Comparison of ENCODE assay signal across 8 mouse cellular contexts in the genomic region with DNA sequence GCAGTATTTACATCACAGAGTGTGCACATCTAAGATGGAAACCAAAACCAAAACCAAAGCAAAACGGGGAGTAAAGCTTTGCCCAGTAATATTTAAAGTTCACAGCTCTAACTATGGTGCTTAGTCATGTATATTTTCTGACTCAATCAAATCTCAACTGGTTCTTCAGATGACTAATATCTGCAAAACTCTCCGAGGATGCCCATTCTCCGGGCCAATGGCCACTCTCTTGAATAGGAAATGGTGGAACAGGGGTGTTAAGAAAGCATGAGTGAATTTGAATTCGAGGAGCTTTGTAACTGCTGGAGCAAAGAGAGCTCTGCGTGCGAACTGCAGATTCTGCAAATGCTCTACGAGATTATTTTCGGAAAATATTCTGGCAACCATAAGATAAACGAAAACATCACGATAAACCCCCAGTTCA. TPM values are rescaled to one million over a fixed set of nuclear protein-coding genes. Genes with fewer than 3 reads are reported as not detected.
DNase-seq lines count a peak whose midpoint lies in the region; ATAC-seq lines count a peak whose summit lies in the region.

No protein-coding gene starts in this region.

- H3K27ac ChIP-seq in forebrain, embryonic 11.5 days (ENCODE audit: low read depth, low read length): no peak overlapping the region
- peak overlapping the region; percentile 92 for H3K27ac ChIP-seq in limb, embryonic 10.5 days
- peak overlapping the region; percentile 75 for H3K27ac ChIP-seq in midbrain, embryonic 14.5 days (replicated peaks; ENCODE audit: low read depth, low read length)

- peak overlapping the region; percentile 69 for H3K4me3 ChIP-seq in forebrain, embryonic 11.5 days (ENCODE audit: low read depth, low read length)
- peak overlapping the region; percentile 77 for H3K4me3 ChIP-seq in limb, embryonic 10.5 days
- H3K4me3 ChIP-seq in midbrain, embryonic 14.5 days (replicated peaks; ENCODE audit: low read depth, low read length): peak overlapping the region; percentile 81

- peak; percentile 74 for ATAC-seq in forebrain, embryonic 11.5 days (replicated peaks; ENCODE audit: low FRiP score)
- peak; percentile 35; the same call in 1 of the 2 replicates for ATAC-seq in midbrain, embryonic 14.5 days (ENCODE audit: low FRiP score, low TSS enrichment)

- peak; percentile 3 for DNase-seq in cerebellum, adult 9-10 months
- DNase-seq in cerebellum, adult 11 months: no peak
- DNase-seq in thymus, postnatal 0 days (ENCODE audit: low spot score): peak; percentile 37
- no peak for DNase-seq in thymus, postnatal 10 days (ENCODE audit: low spot score in 2 of 2)
- no peak for DNase-seq in forebrain, embryonic 11.5 days (ENCODE audit: low spot score)
- no peak for DNase-seq in limb, embryonic 10.5 days (ENCODE audit: low spot score)
- no peak for DNase-seq in midbrain, embryonic 14.5 days
- no peak for DNase-seq in right cerebral cortex, postnatal 25 days

- no peaks in the 10 kb centered on the region for H3K27me3 ChIP-seq in forebrain, embryonic 11.5 days (ENCODE audit: control insufficient read depth, insufficient read depth, low read length)
- H3K27me3 ChIP-seq in limb, embryonic 10.5 days (ENCODE audit: low read depth, poor library complexity, severe bottlenecking): no peaks in the 10 kb centered on the region
- H3K27me3 ChIP-seq in midbrain, embryonic 14.5 days (ENCODE audit: control insufficient read depth, insufficient read depth, low read length): no peaks in the 10 kb centered on the region

- 4% methylated on average over 10 of the region's 10 CpGs for WGBS in forebrain, embryonic 11.5 days
- 4% methylated on average over 10 of the region's 10 CpGs for WGBS in limb, embryonic 10.5 days
- 2% methylated on average over 10 of the region's 10 CpGs for WGBS in midbrain, embryonic 14.5 days

- peak overlapping the region; percentile 55 for H3K4me2 ChIP-seq in forebrain, embryonic 11.5 days (ENCODE audit: low read depth, low read length, severe bottlenecking)
- peak overlapping the region; percentile 52 for H3K4me2 ChIP-seq in midbrain, embryonic 14.5 days (ENCODE audit: low read length)

- peak overlapping the region; percentile 89 for H3K9ac ChIP-seq in forebrain, embryonic 11.5 days (ENCODE audit: low read length)
- H3K9ac ChIP-seq in midbrain, embryonic 14.5 days (replicated peaks; ENCODE audit: low read length): peak overlapping the region; percentile 79

- H3K4me1 ChIP-seq in forebrain, embryonic 11.5 days (replicated peaks; ENCODE audit: control insufficient read depth, insufficient read depth, low read length): peaks cover 4% of the 10 kb centered on the region; the same call in 1 of the 2 replicates
- peaks cover 8% of the 10 kb centered on the region for H3K4me1 ChIP-seq in limb, embryonic 10.5 days
- peaks cover 13% of the 10 kb centered on the region for H3K4me1 ChIP-seq in midbrain, embryonic 14.5 days (ENCODE audit: control insufficient read depth, insufficient read depth, low read length)

- H3K9me3 ChIP-seq in forebrain, embryonic 11.5 days (ENCODE audit: control insufficient read depth, low read length): no peaks in the 10 kb centered on the region
- H3K9me3 ChIP-seq in limb, embryonic 10.5 days (replicated peaks): no peaks in the 10 kb centered on the region
- H3K9me3 ChIP-seq in midbrain, embryonic 14.5 days (ENCODE audit: control insufficient read depth, low read length): no peaks in the 10 kb centered on the region

- peaks cover 8% of the 10 kb centered on the region for H3K36me3 ChIP-seq in forebrain, embryonic 11.5 days (ENCODE audit: control insufficient read depth, insufficient read depth, low read length)
- peaks cover 40% of the 10 kb centered on the region for H3K36me3 ChIP-seq in limb, embryonic 10.5 days
- H3K36me3 ChIP-seq in midbrain, embryonic 14.5 days (ENCODE audit: control insufficient read depth, insufficient read depth, low read length): peaks cover 18% of the 10 kb centered on the region

RNA-seq across cellular contexts. Expression of a gene that starts 0.5 kb away (rescaled TPM):
- polyA plus RNA-seq in thymus, postnatal 0 days (2015; fragmentation: Nextera tagmentation; extraction: Ambion mirVana): 12.9 and 16.6 TPM in 2 replicates
- 24.6 and 29.1 TPM in 2 replicates for polyA plus RNA-seq in forebrain, embryonic 11.5 days (2014; fragmentation: Nextera tagmentation; extraction: Ambion mirVana)
- polyA plus RNA-seq in limb, embryonic 10.5 days (2016; fragmentation: Nextera tagmentation; extraction: Ambion mirVana): 15.3 and 19.6 TPM in 2 replicates
- polyA plus RNA-seq in midbrain, embryonic 14.5 days (2014; fragmentation: Nextera tagmentation; extraction: Ambion mirVana): 23.5 and 28.1 TPM in 2 replicates

Comparison
In these comparisons a context has a peak if more than half of its experiments do, and no peak if none do; other contexts are left out.
1. DNase-seq: peak in cerebellum, adult 9-10 months (single experiment) and thymus, postnatal 0 days (single experiment); none in cerebellum, adult 11 months (single experiment), thymus, postnatal 10 days (0 of 2), forebrain, embryonic 11.5 days (single experiment), limb, embryonic 10.5 days (single experiment), midbrain, embryonic 14.5 days (single experiment) and right cerebral cortex, postnatal 25 days (single experiment).
2. Peak in every context shown above with its lines, with median percentiles within 50 percentile points of each other: H3K4me3 ChIP-seq.